Mouse (Mus musculus) CH12.LX (cell line): ENCODE measurements around the gene Gtf2a2. TPM values are rescaled to one million over a fixed set of nuclear protein-coding genes. Genes with fewer than 3 reads are reported as not detected.
A peak's percentile ranks its signal among the peaks of the same experiment; 100 is the strongest.

Experiments used
- DNase-seq: peaks from one replicate; pipeline ENCODE4 v3.0.0-alpha.2; 2013; ENCODE audit errors: extremely low read depth
- H3K27ac ChIP-seq: 2 replicates; pipeline ENCODE4 v1.5.1; 2012; ENCODE audit warnings: low read depth, mild to moderate bottlenecking, control low read depth, moderate library complexity; ENCODE audit not compliant: insufficient read depth
- H3K27me3 ChIP-seq: replicated peaks from 2 replicates; pipeline ENCODE3; 2012; ENCODE audit warnings: inconsistent platforms
- H3K36me3 ChIP-seq, 2 experiments: replicated peaks in 1 of 2; 2 replicates each; pipeline versions ENCODE3 to v1.6.1; 2012; ENCODE audit warnings: inconsistent platforms in 1 of 2, low read length in 1 of 2, mild to moderate bottlenecking in 1 of 2, mixed read lengths in 1 of 2, moderate library complexity in 1 of 2; ENCODE audit not compliant: control insufficient read depth in 1 of 2, insufficient read depth in 1 of 2
- H3K4me1 ChIP-seq, 2 experiments: 2 replicates each; pipeline ENCODE4 v1.6.1; 2012; ENCODE audit warnings: inconsistent platforms in 1 of 2, moderate library complexity in 1 of 2; ENCODE audit not compliant: insufficient read depth in 2 of 2, control insufficient read depth in 1 of 2
- H3K4me2 ChIP-seq: 2 replicates; pipeline ENCODE4 v1.6.1; 2012; ENCODE audit warnings: low read depth, mild to moderate bottlenecking, control low read depth; ENCODE audit not compliant: poor library complexity, insufficient read depth, severe bottlenecking
- H3K4me3 ChIP-seq, 3 experiments: fragments of 150-350 bp in 1 of 3; sonication (generic) in 1 of 3; replicated peaks in 1 of 3; 2 replicates each; pipeline versions ENCODE3 to v1.5.1; 2011 to 2012; ENCODE audit warnings: low read depth in 2 of 3, low read length in 2 of 3, mild to moderate bottlenecking in 2 of 3, moderate library complexity in 2 of 3, control low read depth in 1 of 3, improper control_type of control experiment in 1 of 3, inconsistent platforms in 1 of 3, mixed read lengths in 1 of 3; ENCODE audit not compliant: poor library complexity in 1 of 3
- H3K79me2 ChIP-seq: replicated peaks from 2 replicates; pipeline ENCODE4 v1.6.1; 2012; ENCODE audit warnings: mild to moderate bottlenecking, moderate library complexity; ENCODE audit not compliant: control insufficient read depth, poor library complexity, insufficient read depth, severe bottlenecking; ENCODE audit errors: extremely low read depth
- H3K9ac ChIP-seq: 2 replicates; pipeline ENCODE4 v1.6.1; 2012; ENCODE audit warnings: low read depth, mild to moderate bottlenecking, control low read depth, moderate library complexity; ENCODE audit not compliant: insufficient read depth
- H3K9me3 ChIP-seq: replicated peaks from 2 replicates; pipeline ENCODE3; 2012; ENCODE audit warnings: low read length, inconsistent platforms, mixed read lengths
- CHD2 ChIP-seq: IDR thresholded peaks from 2 replicates; pipeline ENCODE4 v1.6.1; 2011; ENCODE audit warnings: low read length, improper control_type of control experiment
- CTCF ChIP-seq, 2 experiments: IDR thresholded peaks in 1 of 2; conservative IDR thresholded peaks in 1 of 2; 2 replicates each; pipeline ENCODE4 v1.5.1; 2011 to 2012; ENCODE audit warnings: low read depth in 2 of 2, low read length in 2 of 2, improper control_type of control experiment in 1 of 2, inconsistent platforms in 1 of 2, mild to moderate bottlenecking in 1 of 2, moderate library complexity in 1 of 2
- ELF1 ChIP-seq: IDR thresholded peaks from 2 replicates; pipeline ENCODE4 v1.6.1; 2014; ENCODE audit warnings: low read depth, mild to moderate bottlenecking, inconsistent platforms, low read length, improper control_type of control experiment
- ETS1 ChIP-seq: conservative IDR thresholded peaks from 2 replicates; pipeline ENCODE4 v1.6.1; 2012; ENCODE audit warnings: low read depth, mild to moderate bottlenecking, inconsistent platforms, low read length, improper control_type of control experiment, moderate library complexity
- GABPA ChIP-seq: IDR thresholded peaks from 2 replicates; pipeline ENCODE4 v1.6.1; 2012; ENCODE audit warnings: low read depth, low read length, improper control_type of control experiment, inconsistent platforms; ENCODE audit not compliant: insufficient replicate concordance
- HCFC1 ChIP-seq: IDR thresholded peaks from 2 replicates; pipeline ENCODE4 v1.6.1; 2012; ENCODE audit warnings: low read depth, mild to moderate bottlenecking, inconsistent platforms, low read length, improper control_type of control experiment
- JUN ChIP-seq: IDR thresholded peaks from 2 replicates; pipeline ENCODE4 v1.6.1; 2011; ENCODE audit warnings: low read depth, mild to moderate bottlenecking, low read length, improper control_type of control experiment, moderate library complexity; ENCODE audit not compliant: insufficient read depth
- KAT2A ChIP-seq: IDR thresholded peaks from 2 replicates; pipeline ENCODE4 v1.6.1; 2012; ENCODE audit warnings: low read length, improper control_type of control experiment, inconsistent platforms; ENCODE audit not compliant: insufficient replicate concordance
- MAX ChIP-seq: IDR thresholded peaks from 2 replicates; pipeline ENCODE4 v1.6.1; 2011; ENCODE audit warnings: low read length, improper control_type of control experiment
- MAZ ChIP-seq: IDR thresholded peaks from 2 replicates; pipeline ENCODE4 v1.6.1; 2012; ENCODE audit warnings: low read depth, mild to moderate bottlenecking, inconsistent platforms, low read length, improper control_type of control experiment, moderate library complexity
- MYC ChIP-seq: IDR thresholded peaks from 2 replicates; pipeline ENCODE4 v1.6.1; 2011; ENCODE audit warnings: low read depth, mild to moderate bottlenecking, improper control_type of control experiment, low read length
- NELFE ChIP-seq: IDR thresholded peaks from 2 replicates; pipeline ENCODE4 v1.6.1; 2011; ENCODE audit warnings: low read depth, low read length, improper control_type of control experiment
- POLR2A ChIP-seq: IDR thresholded peaks from 2 replicates; pipeline ENCODE4 v1.6.1; 2011; ENCODE audit warnings: low read depth, mild to moderate bottlenecking, improper control_type of control experiment, low read length
- RAD21 ChIP-seq: IDR thresholded peaks from 2 replicates; pipeline ENCODE4 v1.6.1; 2011; ENCODE audit warnings: low read depth, mild to moderate bottlenecking, low read length, improper control_type of control experiment, moderate library complexity
- SIN3A ChIP-seq: IDR thresholded peaks from 2 replicates; pipeline ENCODE4 v1.6.1; 2012; ENCODE audit warnings: low read length, improper control_type of control experiment, inconsistent platforms
- USF1 ChIP-seq: IDR thresholded peaks from 2 replicates; pipeline ENCODE4 v1.6.1; 2014; ENCODE audit warnings: low read depth, mild to moderate bottlenecking, inconsistent platforms, low read length, improper control_type of control experiment
- USF2 ChIP-seq: conservative IDR thresholded peaks from 2 replicates; pipeline ENCODE4 v1.6.1; 2011; ENCODE audit warnings: low read depth, low read length, improper control_type of control experiment
- ZNF384 ChIP-seq: IDR thresholded peaks from 2 replicates; pipeline ENCODE4 v1.6.1; 2012; ENCODE audit warnings: low read depth, low read length, improper control_type of control experiment, inconsistent platforms
- dilution Hi-C: fragments of 300-500 bp; cut with MboI; formaldehyde crosslinking; loops from 2 replicates; pipeline ENCODE4 v1.14.3; 2020; ENCODE audit warnings: low sequenced_read_pairs; ENCODE audit not compliant: extremely low pct_unique_long_range_greater_than_20kb, extremely low pct_ligation_motif_present
- in situ Hi-C: fragments of 300-500 bp; cut with MboI; formaldehyde crosslinking; loops from 3 replicates; pipeline ENCODE4 v1.14.3; 2019; ENCODE audit warnings: low sequenced_read_pairs, low pct_ligation_motif_present, low pct_unique_long_range_greater_than_20kb, mixed read lengths
- polyA plus RNA-seq: library from polyadenylated mRNA; unstranded; fragments of >175 nt; gene quantifications from 2 replicates; pipeline ENCODE4 v1.2.1, GENCODE M21; 2012; ENCODE audit warnings: low read depth; ENCODE audit not compliant: insufficient read length
- total RNA-seq, 2 experiments: library from RNA; depleted of rRNA; stranded (reverse); fragments of 300-350 nt in 1 of 2; fragments of >200 nt in 1 of 2; gene quantifications; 2 replicates each; pipeline ENCODE4 v1.2.3; 2012 to 2014

The Gtf2a2 gene
- total and polyA plus RNA-seq, 3 experiments: 51.1 to 156 (median 109) TPM

DNA sequence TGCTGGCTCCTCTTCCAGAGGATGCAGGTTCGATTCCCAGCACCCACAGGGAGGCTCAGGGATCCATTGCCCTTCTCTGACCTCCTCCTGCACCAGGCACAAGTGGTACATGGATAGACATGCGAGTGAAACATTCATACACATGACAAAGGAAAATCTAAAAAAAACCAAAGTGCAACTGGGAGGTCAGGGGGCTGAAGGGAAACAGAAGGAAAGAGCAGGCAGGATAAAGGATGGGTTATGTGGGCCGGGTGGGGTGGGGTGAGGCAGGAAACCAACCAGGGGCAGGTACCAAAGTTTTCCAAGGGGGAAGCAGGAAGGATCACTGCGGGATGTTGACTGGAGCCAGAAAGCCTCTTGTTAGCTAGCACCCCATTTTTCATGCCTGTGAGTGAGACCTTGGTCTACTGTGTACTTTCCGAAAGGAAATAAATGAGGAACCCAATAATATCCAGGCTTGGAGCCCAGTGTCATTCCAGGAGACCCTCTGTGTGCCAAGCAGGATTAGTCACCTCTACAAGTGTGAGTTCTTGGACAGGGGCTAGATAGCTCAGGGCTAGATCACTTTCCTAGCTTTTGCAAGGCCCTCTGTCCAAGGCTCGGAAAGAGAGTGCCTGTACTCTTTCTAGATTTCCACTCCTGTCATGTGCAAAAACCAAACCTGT lies 36.5 kb downstream of the Gtf2a2 start:
- dilution Hi-C loops: no loop called here
- in situ Hi-C loops: no loop called here
- no peak for DNase-seq
- Histone ChIP-seq H3K4me3 (no peak overlapping the region), H3K4me1 (peaks cover 0 to 9% of the 10 kb centered on the region in 2 experiments; a peak in 2 of 4 replicates), H3K9me3 (no peaks in the 10 kb centered on the region), H3K79me2 (no peaks in the 10 kb centered on the region), H3K9ac (no peak overlapping the region), H3K27ac (no peak overlapping the region)
- no peak for TF ChIP-seq CTCF (conservative IDR thresholded peaks at IDR 0.05 in 1 of 2, IDR thresholded peaks at IDR 0.05 in 1 of 2; ENCODE audit: low read depth in 2 of 2, low read length in 2 of 2)
- TF ChIP-seq RAD21: no peak
- no peak for TF ChIP-seq POLR2A
- TF ChIP-seq SIN3A: no peak
- no peak for TF ChIP-seq KAT2A
- TF ChIP-seq NELFE: no peak
- TF ChIP-seq ETS1: no peak
- no peak for TF ChIP-seq USF2
- no peak for TF ChIP-seq CHD2
- no peak for TF ChIP-seq MYC
- no peak for TF ChIP-seq MAX
- TF ChIP-seq MAZ: no peak
- TF ChIP-seq JUN: no peak
- no peak for TF ChIP-seq ZNF384
- TF ChIP-seq, all 38 proteins: peak for 0
- Histone ChIP-seq H3K36me3 (no peaks in the 10 kb centered on the region), H3K4me2 (no peak overlapping the region), H3K27me3 (no peaks in the 10 kb centered on the region)

- TF ChIP-seq NELFE (no peak), ELF1 (no peak), CTCF (conservative IDR thresholded peaks at IDR 0.05 in 1 of 2, IDR thresholded peaks at IDR 0.05 in 1 of 2; ENCODE audit: low read depth in 2 of 2, low read length in 2 of 2) (no peak), KAT2A (no peak), USF1 (no peak), GABPA (no peak), ETS1 (no peak), HCFC1 (no peak)
- TF ChIP-seq, all 38 proteins: peak for 0
- Histone ChIP-seq H3K27me3 (no peaks in the 10 kb centered on the region), H3K27ac (no peak overlapping the region), H3K4me1 (peaks cover 0 to 9% of the 10 kb centered on the region in 2 experiments; a peak in 2 of 4 replicates), H3K36me3 (no peaks in the 10 kb centered on the region), H3K4me3 (no peak overlapping the region), H3K9me3 (no peaks in the 10 kb centered on the region), H3K4me2 (peak overlapping the region; percentile 8; the same call in 1 of the 2 replicates), H3K9ac (no peak overlapping the region), H3K79me2 (no peaks in the 10 kb centered on the region)
- dilution Hi-C loops (no loop called here), in situ Hi-C loops (no loop called here)
- DNase-seq: no peak
Observed at GRCm38 (mm10) chr9:70049416-70049783, 37.0 kb downstream of the Gtf2a2 start.
